Mouse (Mus musculus) neural tube, embryonic 14.5 days (tissue): ENCODE results near the gene Olfr643. TPM values are rescaled to one million over a fixed set of nuclear protein-coding genes. Genes with fewer than 3 reads are reported as not detected.

Source experiments
- ATAC-seq: fragments of 200-750 bp; cut with Nextera tagmentation; 2 replicates; pipeline ENCODE4 v1.8.0; 2017; ENCODE audit warnings: low read depth, mild to moderate bottlenecking, moderate TSS enrichment, moderate library complexity
- H3K27ac ChIP-seq: fragments of 300-500 bp; sonication (generic); 2 replicates; pipeline ENCODE4 v1.5.1; 2014; ENCODE audit warnings: low read depth, mild to moderate bottlenecking, control low read depth, low read length, moderate library complexity, mixed read lengths
- H3K27me3 ChIP-seq: fragments of 300-500 bp; sonication (generic); 2 replicates; pipeline ENCODE4 v1.6.1; 2014; ENCODE audit warnings: low read length; ENCODE audit not compliant: control insufficient read depth, insufficient read depth
- H3K36me3 ChIP-seq: fragments of 300-500 bp; sonication (generic); 2 replicates; pipeline ENCODE4 v1.6.1; 2014; ENCODE audit warnings: low read length, mixed read lengths; ENCODE audit not compliant: control insufficient read depth, insufficient read depth
- H3K4me1 ChIP-seq: fragments of 300-500 bp; sonication (generic); 2 replicates; pipeline ENCODE4 v1.6.1; 2014; ENCODE audit warnings: low read length; ENCODE audit not compliant: control insufficient read depth, insufficient read depth
- H3K4me2 ChIP-seq: fragments of 300-500 bp; sonication (generic); 2 replicates; pipeline ENCODE4 v1.6.1; 2014; ENCODE audit warnings: mild to moderate bottlenecking, low read depth, low read length, control low read depth
- H3K4me3 ChIP-seq: fragments of 300-500 bp; sonication (generic); 2 replicates; pipeline ENCODE4 v1.5.1; 2014; ENCODE audit warnings: low read depth, low read length, control low read depth, mixed read lengths
- H3K9ac ChIP-seq: fragments of 300-500 bp; sonication (generic); replicated peaks from 2 replicates; pipeline ENCODE4 v1.6.1; 2014; ENCODE audit warnings: low read depth, mild to moderate bottlenecking, control low read depth, low read length, mixed read lengths
- H3K9me3 ChIP-seq: fragments of 300-500 bp; sonication (generic); 2 replicates; pipeline ENCODE4 v1.6.1; 2016; ENCODE audit warnings: low read length; ENCODE audit not compliant: control insufficient read depth
- WGBS: fragments of 180-500 bp; shearing (Covaris S2); extraction: QIAGEN DNeasy Blood & Tissue Kit; methylation state at CpG from one replicate; pipeline ENCODE4 v1.1.7; 2014; 5-methylcytosine and 5-hydroxymethylcytosine counted together
- polyA plus RNA-seq: library from polyadenylated mRNA; unstranded; fragments of >200 nt; fragmentation: Nextera tagmentation; extraction: Ambion mirVana; gene quantifications from 2 replicates; pipeline ENCODE4 v1.2.1, GENCODE M21; 2014

Gene Olfr643
- polyA plus RNA-seq: not detected in 2 replicates

- Histone ChIP-seq H3K9ac (no peak within 1 kb of the TSS), H3K27ac (no peak within 1 kb of the TSS), H3K27me3 (no peaks in the 10 kb centered on the region), H3K4me2 (no peak within 1 kb of the TSS), H3K4me3 (no peak within 1 kb of the TSS), H3K4me1 (no peaks in the 10 kb centered on the region), H3K36me3 (no peaks in the 10 kb centered on the region), H3K9me3 (no peaks in the 10 kb centered on the region)
- no peak for ATAC-seq
- 90% methylated on average over 5 of the region's 5 CpGs for WGBS
Observed at GRCm38 (mm10) chr7:104137305-104137704, at the start of gene Olfr643. TSS of gene Olfr643 (minus strand) at chr7:104137405.

GRCm38 (mm10) chr7:104183292-104183691 is 46.1 kb upstream of the Olfr643 start, which contains the start of gene Olfr648:
TSS of gene Olfr648 (minus strand) at chr7:104183392.
- no peaks in the 10 kb centered on the region for H3K4me1 ChIP-seq
- H3K27me3 ChIP-seq: no peaks in the 10 kb centered on the region
- no peak for ATAC-seq
- H3K4me2 ChIP-seq: no peak within 1 kb of the TSS
- no peaks in the 10 kb centered on the region for H3K9me3 ChIP-seq
- no peak within 1 kb of the TSS for H3K9ac ChIP-seq
- no peak within 1 kb of the TSS for H3K27ac ChIP-seq
- 87% methylated on average over 2 of the region's 2 CpGs for whole genome bisulfite sequencing
- H3K36me3 ChIP-seq: no peaks in the 10 kb centered on the region
- H3K4me3 ChIP-seq: no peak within 1 kb of the TSS

- Histone ChIP-seq H3K27ac (no peak overlapping the region), H3K4me3 (no peak overlapping the region), H3K9me3 (no peaks in the 10 kb centered on the region), H3K9ac (no peak overlapping the region), H3K4me2 (no peak overlapping the region), H3K4me1 (no peaks in the 10 kb centered on the region), H3K27me3 (no peaks in the 10 kb centered on the region), H3K36me3 (no peaks in the 10 kb centered on the region)
- ATAC-seq: no peak
- 81% methylated on average over 1 of the region's 1 CpGs for WGBS
Observed at GRCm38 (mm10) chr7:104179074-104179473, 41.9 kb upstream of the Olfr643 start.

- no peak overlapping the region for H3K4me3 ChIP-seq
- no peak overlapping the region for H3K4me2 ChIP-seq
- no peaks in the 10 kb centered on the region for H3K4me1 ChIP-seq
- H3K36me3 ChIP-seq: no peaks in the 10 kb centered on the region
- no peak overlapping the region for H3K9ac ChIP-seq
- 68% methylated on average over 5 of the region's 5 CpGs for WGBS
- no peaks in the 10 kb centered on the region for H3K27me3 ChIP-seq
- H3K9me3 ChIP-seq: no peaks in the 10 kb centered on the region
- ATAC-seq: no peak
- no peak overlapping the region for H3K27ac ChIP-seq
Observed at GRCm38 (mm10) chr7:104178422-104179054, 41.3 kb upstream of the Olfr643 start.

- H3K27me3 ChIP-seq: no peaks in the 10 kb centered on the region
- 18% methylated on average over 1 of the region's 1 CpGs for WGBS
- H3K4me3 ChIP-seq: no peak overlapping the region
- no peaks in the 10 kb centered on the region for H3K4me1 ChIP-seq
- no peak for ATAC-seq
- no peak overlapping the region for H3K4me2 ChIP-seq
- no peak overlapping the region for H3K9ac ChIP-seq
- H3K36me3 ChIP-seq: no peaks in the 10 kb centered on the region
- no peaks in the 10 kb centered on the region for H3K9me3 ChIP-seq
- no peak overlapping the region for H3K27ac ChIP-seq
Observed at GRCm38 (mm10) chr7:104175085-104175484, 37.9 kb upstream of the Olfr643 start.

GRCm38 (mm10) chr7:104169634-104170204 is 32.5 kb upstream of the Olfr643 start:
- no peaks in the 10 kb centered on the region for H3K4me1 ChIP-seq
- H3K27ac ChIP-seq: no peak overlapping the region
- WGBS: 84% methylated on average over 6 of the region's 6 CpGs
- no peaks in the 10 kb centered on the region for H3K36me3 ChIP-seq
- H3K9ac ChIP-seq: no peak overlapping the region
- H3K4me2 ChIP-seq: no peak overlapping the region
- no peak overlapping the region for H3K4me3 ChIP-seq
- H3K27me3 ChIP-seq: no peaks in the 10 kb centered on the region
- no peak for ATAC-seq
- H3K9me3 ChIP-seq: no peaks in the 10 kb centered on the region

- Histone ChIP-seq H3K4me1 (no peaks in the 10 kb centered on the region), H3K4me2 (no peak overlapping the region), H3K36me3 (no peaks in the 10 kb centered on the region), H3K9me3 (no peaks in the 10 kb centered on the region), H3K9ac (no peak overlapping the region), H3K4me3 (no peak overlapping the region), H3K27me3 (no peaks in the 10 kb centered on the region), H3K27ac (no peak overlapping the region)
- 85% methylated on average over 6 of the region's 6 CpGs for WGBS
- no peak for ATAC-seq
Observed at GRCm38 (mm10) chr7:104167105-104167504, 29.9 kb upstream of the Olfr643 start.

GRCm38 (mm10) chr7:104150456-104150855 is 13.3 kb upstream of the Olfr643 start, which contains the start of gene Ubqlnl:
TSS of gene Ubqlnl (minus strand) at chr7:104150556.
- Histone ChIP-seq H3K4me1 (no peaks in the 10 kb centered on the region), H3K9ac (no peak within 1 kb of the TSS), H3K27ac (no peak within 1 kb of the TSS), H3K4me2 (no peak within 1 kb of the TSS), H3K4me3 (no peak within 1 kb of the TSS), H3K36me3 (no peaks in the 10 kb centered on the region), H3K9me3 (no peaks in the 10 kb centered on the region), H3K27me3 (no peaks in the 10 kb centered on the region)
- no peak for ATAC-seq
- WGBS: 79% methylated on average over 2 of the region's 2 CpGs

GRCm38 (mm10) chr7:104143179-104143578 is 6.0 kb upstream of the Olfr643 start, which contains the start of gene Ubqln3:
TSS of gene Ubqln3 (minus strand) at chr7:104143279.
- Histone ChIP-seq H3K27me3 (no peaks in the 10 kb centered on the region), H3K27ac (no peak within 1 kb of the TSS), H3K9me3 (no peaks in the 10 kb centered on the region), H3K36me3 (no peaks in the 10 kb centered on the region), H3K4me1 (no peaks in the 10 kb centered on the region), H3K4me3 (no peak within 1 kb of the TSS), H3K4me2 (no peak within 1 kb of the TSS), H3K9ac (no peak within 1 kb of the TSS)
- no peak for ATAC-seq
- WGBS: 84% methylated on average over 3 of the region's 3 CpGs
